Mouse (Mus musculus): ENCODE results near the gene Pinlyp. TPM values are rescaled to one million over a fixed set of nuclear protein-coding genes. Genes with fewer than 3 reads are reported as not detected.

Gene Pinlyp
- 5.1 and 7.8 TPM in 2 replicates for polyA plus RNA-seq (2015; fragmentation: Nextera tagmentation; extraction: Ambion mirVana)

DNA sequence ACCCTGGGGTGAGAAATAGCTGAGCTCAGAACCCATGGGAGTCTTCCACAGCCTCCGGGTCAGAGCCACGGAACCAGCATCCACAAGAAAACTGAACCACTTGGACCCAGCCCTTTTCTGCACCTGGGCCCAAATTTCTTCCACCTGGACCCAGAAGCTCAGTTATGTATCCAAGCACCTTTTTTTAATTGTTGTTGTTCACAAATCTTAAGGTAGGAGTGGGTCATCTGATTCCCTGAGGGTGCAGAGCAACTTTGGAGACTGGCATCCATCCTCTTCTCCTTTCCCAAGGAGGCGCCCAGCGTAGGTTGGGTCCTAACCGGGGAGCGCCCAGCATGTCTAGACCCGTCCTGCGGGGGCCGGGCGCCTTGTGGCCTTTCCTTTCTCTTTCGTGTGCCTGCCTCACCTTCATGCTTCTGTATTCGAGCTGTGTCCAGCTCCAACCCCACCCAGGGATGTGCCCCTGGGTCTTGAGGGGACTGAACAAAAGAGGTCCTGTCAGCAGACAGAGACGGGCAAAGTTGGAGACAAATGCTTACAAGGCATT, at the start of gene Pinlyp, which contains the start of gene Xrcc1:
TSS of gene Pinlyp (minus strand) at position 51 of the 547 bp plus-strand sequence.
TSS of gene Xrcc1 (plus strand) at position 222 of the 547 bp plus-strand sequence.
- WGBS = 31% methylated on average over 13 of the region's 13 CpGs
- peaks cover 26% of the 10 kb centered on the region for H3K36me3 ChIP-seq
- peak within 1 kb of the TSS; percentile 74 for H3K9ac ChIP-seq

DNA sequence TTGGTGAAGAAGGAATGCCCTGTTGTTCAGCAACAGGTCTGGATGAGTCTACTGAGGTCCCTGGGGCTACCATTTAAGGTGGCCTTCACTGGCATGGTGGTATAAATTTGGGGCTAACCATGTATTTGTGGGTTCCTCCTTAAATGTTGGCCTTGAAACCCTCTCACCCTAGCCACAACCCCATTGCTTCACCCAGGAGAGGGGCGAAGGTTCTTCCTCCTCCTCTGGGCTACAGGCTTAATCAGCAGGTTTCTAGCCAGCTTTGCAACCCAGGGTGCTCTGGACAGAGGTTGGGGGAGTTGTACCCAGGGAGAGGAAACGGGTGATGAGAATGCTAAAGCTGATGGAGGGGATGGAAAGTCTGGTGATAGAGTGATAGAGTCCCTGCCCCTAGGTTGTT, 49.5 kb upstream of the Pinlyp start:
- H3K4me3 ChIP-seq = no peak overlapping the region
- peaks cover 13% of the 10 kb centered on the region for H3K4me1 ChIP-seq
- no peak overlapping the region for H3K4me2 ChIP-seq
- H3K36me3 ChIP-seq = 0 out of 2 replicates have a peak, but pooled peaks cover 4% of the 10 kb centered on the region
- no peaks in the 10 kb centered on the region for H3K9me3 ChIP-seq
- H3K27me3 ChIP-seq = no peaks in the 10 kb centered on the region
- ATAC-seq (ENCODE audit: insufficient number of reproducible peaks, low FRiP score, low TSS enrichment, low read depth) = no peak
- H3K27ac ChIP-seq = no peak overlapping the region
- WGBS = 80% methylated on average over 2 of the region's 2 CpGs
- H3K9ac ChIP-seq = no peak overlapping the region

More for the DNA sequence above, at the start of gene Pinlyp, which contains the start of gene Xrcc1:
- Histone ChIP-seq H3K4me1 (peaks cover 21% of the 10 kb centered on the region), H3K27ac (peak within 1 kb of the TSS; percentile 87), H3K4me3 (peak within 1 kb of the TSS; percentile 78), H3K27me3 (no peaks in the 10 kb centered on the region), H3K9me3 (no peaks in the 10 kb centered on the region), H3K4me2 (peak within 1 kb of the TSS; percentile 66)
- no peak for ATAC-seq (ENCODE audit: insufficient number of reproducible peaks, low FRiP score, low TSS enrichment, low read depth)

DNA sequence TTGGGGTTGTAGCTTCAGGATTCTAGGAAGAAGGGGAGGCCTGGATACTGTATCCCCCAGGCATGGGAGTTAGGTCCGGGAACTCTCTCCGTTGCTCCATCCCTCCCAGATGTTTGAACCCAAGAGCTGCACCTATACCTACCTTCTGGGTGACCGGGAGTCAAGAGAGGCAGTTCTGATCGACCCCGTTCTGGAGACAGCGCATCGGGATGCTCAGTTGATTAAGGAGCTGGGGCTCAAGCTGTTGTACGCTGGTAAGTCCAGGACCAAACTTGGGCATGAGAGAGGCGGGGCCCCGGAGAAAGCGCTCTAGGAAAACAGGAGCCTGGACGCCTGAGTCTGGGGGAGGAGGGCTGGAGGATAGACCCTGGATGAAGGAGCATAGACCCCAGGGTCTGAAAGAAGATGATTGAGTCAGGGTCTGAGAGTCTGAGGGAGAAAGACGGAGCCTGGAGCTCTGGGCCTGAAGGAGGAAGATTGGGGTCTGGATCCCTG, 48.4 kb upstream of the Pinlyp start:
- H3K36me3 ChIP-seq = no peaks in the 10 kb centered on the region
- H3K4me2 ChIP-seq = peak overlapping the region; percentile 77
- H3K9ac ChIP-seq = peak overlapping the region; percentile 78
- H3K27ac ChIP-seq = no peak overlapping the region
- H3K4me1 ChIP-seq = peaks cover 9% of the 10 kb centered on the region
- 0 out of 2 replicates have a peak, but pooled peaks have one; percentile 5 for ATAC-seq (ENCODE audit: insufficient number of reproducible peaks, low FRiP score, low TSS enrichment, low read depth)
- peak overlapping the region; percentile 73 for H3K4me3 ChIP-seq
- no peaks in the 10 kb centered on the region for H3K27me3 ChIP-seq
- WGBS = 3% methylated on average over 13 of the region's 13 CpGs
- no peaks in the 10 kb centered on the region for H3K9me3 ChIP-seq

DNA sequence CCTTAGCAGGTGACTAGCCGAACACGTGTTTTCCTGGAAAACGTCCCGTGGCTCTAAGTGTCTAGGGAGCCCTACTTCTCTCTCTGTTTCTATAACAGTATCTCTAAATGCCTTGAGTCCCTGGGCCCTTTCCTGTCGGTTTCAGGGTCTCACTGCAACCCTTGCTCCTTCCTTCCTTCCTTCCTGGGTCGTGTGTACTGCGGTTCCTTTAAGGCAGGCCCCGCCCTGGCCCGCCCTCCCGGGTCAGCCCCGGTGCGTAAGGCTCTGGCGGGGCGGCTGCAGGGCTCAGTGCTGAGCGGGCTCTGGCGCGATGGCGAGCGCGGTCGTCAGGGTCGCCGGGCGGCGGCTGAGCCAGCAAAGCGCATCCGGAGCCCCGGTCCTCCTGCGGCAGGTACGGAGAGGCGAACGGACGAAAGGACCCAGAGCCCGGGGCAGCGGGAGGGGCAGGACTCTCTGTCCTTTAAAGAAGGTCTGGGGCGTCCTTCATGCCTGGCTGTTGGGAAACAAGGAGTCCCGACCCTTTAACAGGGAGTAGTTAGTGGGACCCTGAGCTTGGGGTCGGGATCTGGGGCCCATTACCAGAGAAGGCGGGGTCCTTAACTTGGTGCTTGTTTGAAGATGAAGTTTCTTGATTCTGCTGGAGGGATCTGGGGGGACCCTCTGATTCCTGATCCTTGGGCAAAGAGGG, 47.8 kb upstream of the Pinlyp start:
- H3K9me3 ChIP-seq = no peaks in the 10 kb centered on the region
- no peaks in the 10 kb centered on the region for H3K36me3 ChIP-seq
- H3K27ac ChIP-seq = no peak overlapping the region
- peak; percentile 80 for ATAC-seq (ENCODE audit: insufficient number of reproducible peaks, low FRiP score, low TSS enrichment, low read depth)
- H3K4me3 ChIP-seq = peak overlapping the region; percentile 73
- WGBS = 3% methylated on average over 38 of the region's 39 CpGs
- peak overlapping the region; percentile 77 for H3K4me2 ChIP-seq
- no peaks in the 10 kb centered on the region for H3K27me3 ChIP-seq
- H3K4me1 ChIP-seq = peaks cover 9% of the 10 kb centered on the region
- H3K9ac ChIP-seq = peak overlapping the region; percentile 78

DNA sequence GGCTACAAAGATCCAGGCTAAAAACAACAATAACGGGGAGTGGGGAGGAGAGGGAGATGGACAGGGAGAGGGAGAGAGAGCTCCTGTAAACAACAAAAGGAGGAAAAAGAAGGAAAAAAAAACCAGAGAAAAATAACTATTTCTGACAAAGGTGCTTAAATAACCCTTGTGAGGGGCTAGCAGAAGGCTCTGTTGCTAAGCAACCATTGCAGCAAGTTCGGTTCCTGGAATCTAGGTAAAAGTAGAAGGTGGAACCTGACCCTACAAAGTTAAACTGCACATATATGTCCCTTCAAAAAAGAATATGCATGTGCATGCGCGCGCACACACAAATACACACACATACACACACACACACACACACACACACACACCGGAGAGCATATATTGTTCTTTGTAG, 46.9 kb upstream of the Pinlyp start:
- Histone ChIP-seq H3K9me3 (no peaks in the 10 kb centered on the region), H3K4me3 (no peak overlapping the region), H3K27me3 (no peaks in the 10 kb centered on the region), H3K9ac (no peak overlapping the region), H3K36me3 (no peaks in the 10 kb centered on the region), H3K4me1 (peaks cover 10% of the 10 kb centered on the region), H3K27ac (no peak overlapping the region), H3K4me2 (no peak overlapping the region)
- ATAC-seq (ENCODE audit: insufficient number of reproducible peaks, low FRiP score, low TSS enrichment, low read depth) = no peak
- WGBS = 73% methylated on average over 6 of the region's 6 CpGs

DNA sequence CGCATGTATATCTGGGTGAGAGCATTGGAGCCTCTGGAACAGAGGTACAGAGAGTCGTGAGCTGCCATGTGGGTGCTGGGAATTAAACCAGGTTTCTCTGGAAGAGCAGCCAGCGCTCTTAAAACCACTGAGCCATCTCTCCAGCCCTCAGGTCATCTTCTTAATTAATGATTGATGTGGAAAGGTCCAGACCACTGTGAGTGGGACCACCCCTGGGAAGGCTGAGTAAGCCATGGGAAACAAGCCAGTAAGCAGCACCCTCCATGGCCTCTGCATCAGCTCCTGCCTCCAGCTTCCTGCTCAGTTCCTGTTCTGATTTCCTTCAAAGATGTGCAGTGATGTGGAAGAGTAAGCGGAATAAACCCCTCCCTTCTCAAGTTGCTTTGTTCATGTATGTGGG, 46.2 kb upstream of the Pinlyp start:
- WGBS = 53% methylated on average over 4 of the region's 4 CpGs
- Histone ChIP-seq H3K4me1 (peaks cover 16% of the 10 kb centered on the region), H3K27me3 (no peaks in the 10 kb centered on the region), H3K36me3 (no peaks in the 10 kb centered on the region), H3K9ac (no peak overlapping the region), H3K4me2 (no peak overlapping the region), H3K27ac (no peak overlapping the region), H3K9me3 (no peaks in the 10 kb centered on the region), H3K4me3 (no peak overlapping the region)
- no peak for ATAC-seq (ENCODE audit: insufficient number of reproducible peaks, low FRiP score, low TSS enrichment, low read depth)

DNA sequence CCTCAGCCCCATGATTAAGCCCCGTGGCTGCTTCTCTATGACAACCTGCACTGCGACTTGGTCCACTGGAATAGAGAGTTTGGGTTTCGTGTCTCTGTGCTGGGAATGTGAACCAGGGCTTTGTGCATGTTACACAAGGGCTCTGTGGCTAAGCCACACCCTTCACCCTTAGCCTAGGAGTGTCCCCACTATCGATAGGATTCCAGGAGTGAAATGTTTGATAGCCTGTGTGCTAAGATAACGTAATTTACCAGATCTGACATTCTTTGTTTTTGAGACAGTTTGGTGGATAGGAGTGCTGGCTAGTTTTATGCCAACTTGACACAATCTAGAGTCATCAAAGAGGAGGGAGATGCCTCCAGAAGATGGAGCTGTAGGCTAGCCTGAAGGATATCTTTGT, 45.8 kb upstream of the Pinlyp start:
- ATAC-seq (ENCODE audit: insufficient number of reproducible peaks, low FRiP score, low TSS enrichment, low read depth) = no peak
- Histone ChIP-seq H3K4me2 (no peak overlapping the region), H3K4me3 (no peak overlapping the region), H3K9ac (no peak overlapping the region), H3K27ac (no peak overlapping the region), H3K9me3 (no peaks in the 10 kb centered on the region), H3K4me1 (peaks cover 21% of the 10 kb centered on the region), H3K36me3 (no peaks in the 10 kb centered on the region), H3K27me3 (peaks cover 3% of the 10 kb centered on the region; the same call in 1 of the 2 replicates)
- 61% methylated on average over 5 of the region's 5 CpGs for WGBS

DNA sequence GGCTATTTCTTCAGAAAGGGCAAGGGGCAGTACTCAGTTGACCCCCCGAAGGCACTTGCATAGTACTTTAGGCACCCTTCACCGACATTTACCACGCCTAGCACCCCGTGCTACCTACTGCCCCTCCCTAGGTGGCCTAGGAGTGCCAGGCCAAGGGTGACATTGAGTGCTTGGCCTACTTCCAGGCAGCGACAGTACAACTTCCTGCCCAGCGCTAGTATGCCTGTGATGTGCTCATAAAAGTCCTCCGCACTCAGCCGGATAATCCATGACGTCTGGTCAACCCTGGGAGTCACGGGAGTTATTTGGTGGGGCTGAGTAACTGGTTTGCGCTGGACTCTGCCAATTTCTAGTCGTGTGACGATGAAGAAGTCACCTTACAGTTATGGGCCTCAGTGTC, 42.4 kb upstream of the Pinlyp start:
- Histone ChIP-seq H3K27me3 (peaks cover 26% of the 10 kb centered on the region), H3K36me3 (no peaks in the 10 kb centered on the region), H3K4me1 (peaks cover 19% of the 10 kb centered on the region; the same call in 1 of the 2 replicates), H3K27ac (no peak overlapping the region), H3K4me3 (no peak overlapping the region), H3K9ac (no peak overlapping the region), H3K9me3 (no peaks in the 10 kb centered on the region; the same call in 1 of the 2 replicates), H3K4me2 (no peak overlapping the region)
- 59% methylated on average over 13 of the region's 13 CpGs for WGBS
- ATAC-seq (ENCODE audit: insufficient number of reproducible peaks, low FRiP score, low TSS enrichment, low read depth) = no peak

DNA sequence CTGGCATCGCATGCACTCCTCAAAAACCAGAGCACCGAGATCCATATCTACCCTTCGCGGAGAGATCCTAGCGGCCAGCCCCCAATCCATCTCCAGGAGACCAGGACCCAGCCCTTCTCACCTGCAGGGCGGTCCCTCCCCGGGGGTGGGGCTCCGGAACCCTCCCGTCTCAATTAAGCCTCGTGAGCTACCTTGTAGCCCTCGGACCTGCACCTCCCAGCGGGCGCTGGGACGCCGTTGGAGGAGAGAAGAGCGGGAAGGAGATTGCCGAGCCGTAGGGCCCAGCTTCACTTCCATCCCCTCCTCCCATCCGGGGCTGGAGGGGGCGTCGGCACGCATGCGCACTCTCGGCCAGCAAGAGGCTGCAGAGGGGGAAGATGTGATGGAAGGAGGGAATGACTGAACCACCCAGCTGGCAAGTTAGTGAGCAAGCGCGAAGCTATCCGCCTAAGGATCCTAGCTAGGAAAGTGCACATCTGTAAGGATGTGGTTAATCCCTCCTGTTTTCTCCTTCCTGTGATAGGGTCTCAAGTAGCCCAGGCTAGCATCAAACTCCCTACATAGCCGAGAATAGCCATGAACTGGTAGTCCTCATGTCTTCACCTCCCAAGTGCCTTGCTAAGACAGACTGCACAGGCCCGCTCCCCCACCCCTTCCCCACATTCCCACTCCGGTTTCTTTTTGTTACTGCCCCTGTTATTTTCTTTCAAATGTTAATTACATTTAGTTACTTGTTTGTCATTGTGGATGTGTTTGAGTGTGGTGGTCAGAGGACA, 41.6 kb upstream of the Pinlyp start, which contains the start of the genes Ethe1 and Zfp575:
TSS of gene Ethe1 (plus strand) at position 214 of the 776 bp plus-strand sequence.
TSS of gene Zfp575 (minus strand) at position 312 of the 776 bp plus-strand sequence.
- H3K27me3 ChIP-seq = peaks cover 26% of the 10 kb centered on the region
- no peaks in the 10 kb centered on the region for H3K36me3 ChIP-seq
- peak within 1 kb of the TSS; percentile 57; the same call in 1 of the 2 replicates for H3K9ac ChIP-seq
- H3K4me2 ChIP-seq = peak within 1 kb of the TSS; percentile 86
- peaks cover 17% of the 10 kb centered on the region; the same call in 1 of the 2 replicates for H3K4me1 ChIP-seq
- H3K4me3 ChIP-seq = peak within 1 kb of the TSS; percentile 59
- WGBS = 6% methylated on average over 30 of the region's 30 CpGs
- H3K27ac ChIP-seq = peak within 1 kb of the TSS; percentile 61; the same call in 1 of the 2 replicates
- peak; percentile 73 for ATAC-seq (ENCODE audit: insufficient number of reproducible peaks, low FRiP score, low TSS enrichment, low read depth)
- no peaks in the 10 kb centered on the region; the same call in 1 of the 2 replicates for H3K9me3 ChIP-seq

DNA sequence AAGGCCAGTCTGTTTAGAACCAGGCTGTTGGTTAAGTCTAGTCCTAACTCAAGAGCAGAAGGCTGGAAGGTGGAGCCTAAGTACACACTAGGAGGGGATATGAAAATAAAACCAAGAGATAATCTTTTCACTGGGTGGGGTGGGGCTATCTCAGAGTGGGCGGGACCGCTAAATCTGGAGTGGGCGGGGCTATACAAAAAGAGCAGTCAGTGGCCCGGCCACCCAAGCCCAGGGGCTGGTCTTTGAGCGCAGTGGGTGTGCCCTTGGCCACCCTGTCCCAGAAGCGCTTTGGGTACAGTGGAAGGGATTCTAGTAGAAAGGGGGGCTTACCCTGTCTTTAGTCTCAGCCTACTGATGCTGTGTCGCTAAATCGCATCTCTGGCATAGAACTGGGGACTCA, 40.9 kb upstream of the Pinlyp start:
- WGBS = 6% methylated on average over 8 of the region's 8 CpGs
- Histone ChIP-seq H3K4me2 (peak overlapping the region; percentile 86), H3K27ac (peak overlapping the region; percentile 61; the same call in 1 of the 2 replicates), H3K4me3 (peak overlapping the region; percentile 59), H3K27me3 (peaks cover 26% of the 10 kb centered on the region), H3K9me3 (no peaks in the 10 kb centered on the region; the same call in 1 of the 2 replicates), H3K36me3 (no peaks in the 10 kb centered on the region), H3K9ac (no peak overlapping the region), H3K4me1 (peaks cover 17% of the 10 kb centered on the region; the same call in 1 of the 2 replicates)
- ATAC-seq (ENCODE audit: insufficient number of reproducible peaks, low FRiP score, low TSS enrichment, low read depth) = peak; percentile 62

DNA sequence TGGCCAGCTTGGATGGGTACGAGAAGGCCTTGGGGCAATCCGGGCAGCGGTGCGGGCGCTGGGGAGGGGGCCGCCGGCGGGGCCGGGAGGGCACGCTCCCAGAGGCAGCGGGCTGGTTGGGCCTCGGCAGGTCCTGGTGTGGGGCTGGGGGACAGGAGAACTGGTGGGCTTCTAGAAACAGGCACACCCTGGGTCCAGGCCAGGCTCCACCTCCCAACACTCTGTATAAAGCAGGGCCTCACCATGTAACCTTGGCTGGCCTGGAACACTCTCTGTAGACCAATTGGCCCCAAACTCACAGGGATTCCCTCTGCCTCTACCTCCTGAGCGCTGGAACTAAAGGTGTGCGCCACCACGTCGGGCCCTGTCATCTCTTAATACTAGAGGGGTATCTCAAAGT, 40.1 kb upstream of the Pinlyp start:
- no peak for ATAC-seq (ENCODE audit: insufficient number of reproducible peaks, low FRiP score, low TSS enrichment, low read depth)
- H3K27ac ChIP-seq = no peak overlapping the region
- H3K27me3 ChIP-seq = peaks cover 26% of the 10 kb centered on the region
- WGBS = 34% methylated on average over 16 of the region's 16 CpGs
- H3K9me3 ChIP-seq = no peaks in the 10 kb centered on the region; the same call in 1 of the 2 replicates
- H3K9ac ChIP-seq = no peak overlapping the region
- no peaks in the 10 kb centered on the region for H3K36me3 ChIP-seq
- H3K4me1 ChIP-seq = peaks cover 17% of the 10 kb centered on the region; the same call in 1 of the 2 replicates
- no peak overlapping the region for H3K4me2 ChIP-seq
- H3K4me3 ChIP-seq = peak overlapping the region; percentile 4; the same call in 1 of the 2 replicates
